Mouse (Mus musculus) heart, adult 10 weeks (tissue): ENCODE results near the gene Cdr2l. TPM values are rescaled to one million over a fixed set of nuclear protein-coding genes. Genes with fewer than 3 reads are reported as not detected.

Source experiments
- polyA plus RNA-seq: library from polyadenylated mRNA; stranded (reverse); fragments of 350-450 nt; fragmentation: Illumina TruSeq; extraction: RNeasy Lipid Tissue Mini Kit (QIAGEN cat#74804); gene quantifications from one replicate; pipeline ENCODE4 v1.2.3, GENCODE M21; 2014; ENCODE audit warnings: low read depth, low replicate concordance

Gene Cdr2l
- polyA plus RNA-seq, result 3.8 TPM

GRCm38 (mm10) chr11:115381743-115382539 is at the start of gene Cdr2l:
Gene Cdr2l, plus strand, starts transcription at chr11:115381916.

GRCm38 (mm10) chr11:115334531-115334930 is 47.2 kb upstream of the Cdr2l start, which contains the start of gene Otop3:
Gene Otop3, plus strand, starts transcription at chr11:115334731.

DNA sequence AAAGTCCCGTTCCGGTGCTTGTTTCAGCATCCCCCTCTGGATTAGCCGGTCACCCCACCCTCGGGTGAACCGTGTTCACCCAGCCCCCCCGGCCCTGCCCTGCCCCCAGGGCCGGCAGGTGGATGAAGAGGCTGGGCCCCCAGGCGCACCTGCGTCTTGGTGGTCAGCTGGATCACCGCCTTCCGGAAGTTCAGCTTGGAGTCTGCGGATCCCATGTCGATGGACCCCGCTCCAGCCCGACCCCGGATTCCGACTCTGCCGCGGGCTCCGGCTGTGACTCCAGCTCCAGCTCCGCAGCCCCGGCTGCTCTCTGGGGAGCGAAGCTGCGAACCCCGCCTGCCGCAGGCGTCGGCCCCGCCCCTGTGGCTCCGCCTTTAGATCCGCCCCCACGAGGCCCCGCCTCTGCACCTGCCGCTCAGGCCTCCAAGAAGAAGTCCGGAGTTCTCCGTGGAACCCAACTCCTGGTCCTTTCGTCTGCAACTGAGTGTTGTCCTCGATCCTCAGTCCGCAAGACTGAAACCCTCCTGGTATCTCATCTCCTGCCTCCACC is 14.2 kb upstream of the Cdr2l start, which contains the start of gene Hid1:
TSS of gene Hid1 (minus strand) at position 362 of the 550 bp plus-strand sequence.

DNA sequence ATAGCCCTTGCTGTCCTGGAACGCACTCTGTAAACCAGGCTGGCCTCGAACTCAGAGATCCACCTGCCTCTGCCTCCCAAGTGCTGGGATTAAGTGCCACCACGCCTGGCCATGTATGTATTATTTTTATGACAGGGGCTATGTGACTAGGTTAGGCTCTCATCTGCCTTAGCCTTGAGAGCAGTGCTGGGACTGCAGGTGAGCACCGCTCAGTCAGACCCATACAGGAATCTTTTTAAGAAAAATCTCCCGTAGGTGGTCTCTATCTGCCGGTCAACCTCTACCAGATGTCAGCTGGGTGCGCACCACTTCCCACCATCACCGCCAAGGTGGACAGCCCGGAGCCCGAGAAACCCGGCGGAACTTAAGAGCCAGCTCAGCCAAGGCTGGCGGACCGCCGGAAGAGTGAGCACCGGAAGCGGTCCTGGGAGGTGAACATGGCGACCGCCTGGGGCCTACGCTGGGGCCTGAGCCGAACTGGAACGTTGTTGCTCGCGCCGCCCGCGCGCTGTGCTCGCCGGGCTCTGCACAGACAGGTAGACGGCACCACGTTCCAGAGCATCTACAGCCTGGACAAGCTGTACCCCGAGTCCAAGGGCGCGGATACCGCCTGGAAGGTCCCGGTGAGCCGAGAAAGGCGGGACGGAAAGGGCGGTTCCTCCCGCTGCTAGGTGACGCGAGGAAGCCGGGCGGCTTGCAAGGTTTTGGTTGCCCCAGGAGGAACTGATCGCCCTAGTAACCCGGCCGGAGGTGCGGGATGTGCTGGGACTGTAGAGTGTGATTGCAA is 21.8 kb downstream of the Cdr2l start, which contains the start of gene Mrpl58:
TSS of gene Mrpl58 (plus strand) at position 415 of the 787 bp plus-strand sequence.

DNA sequence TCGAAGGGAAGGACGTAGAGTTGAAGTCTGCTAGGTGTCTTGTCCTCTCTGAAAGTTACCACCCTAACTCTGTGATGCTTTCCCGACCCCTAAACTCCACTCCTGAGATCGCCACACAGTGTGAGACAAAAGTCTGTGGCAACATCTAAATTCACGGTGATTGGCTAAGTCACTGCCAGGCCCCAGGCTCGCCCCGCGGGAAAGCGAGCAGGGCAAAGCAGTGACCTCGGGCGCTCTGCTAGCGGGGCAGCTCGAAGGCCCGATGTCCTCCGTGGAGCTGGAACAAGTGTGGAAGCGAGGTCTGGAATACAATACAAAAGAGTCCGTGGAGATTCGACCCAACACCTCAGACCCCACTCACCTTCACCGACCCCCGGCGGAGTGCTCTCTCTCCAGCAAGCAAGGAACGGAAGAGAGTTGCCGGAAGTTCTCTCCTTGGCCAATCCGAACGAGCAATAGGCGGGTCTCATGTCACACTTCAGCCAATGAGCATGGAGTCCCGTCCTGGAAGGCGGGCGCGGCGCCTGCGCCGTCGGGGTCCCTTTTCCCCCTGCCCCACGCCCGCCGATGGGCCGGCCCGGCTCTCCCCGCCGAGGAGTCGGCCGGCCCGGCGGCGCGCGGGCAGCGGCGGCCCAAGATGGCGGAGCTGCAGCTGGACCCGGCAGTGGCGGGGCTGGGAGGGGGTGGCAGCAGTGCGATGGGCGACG is 38.0 kb downstream of the Cdr2l start, which contains the start of the genes Atp5h and Kctd2:
TSS of gene Atp5h (minus strand) at position 432 of the 707 bp plus-strand sequence.
TSS of gene Kctd2 (plus strand) at position 598 of the 707 bp plus-strand sequence.

DNA sequence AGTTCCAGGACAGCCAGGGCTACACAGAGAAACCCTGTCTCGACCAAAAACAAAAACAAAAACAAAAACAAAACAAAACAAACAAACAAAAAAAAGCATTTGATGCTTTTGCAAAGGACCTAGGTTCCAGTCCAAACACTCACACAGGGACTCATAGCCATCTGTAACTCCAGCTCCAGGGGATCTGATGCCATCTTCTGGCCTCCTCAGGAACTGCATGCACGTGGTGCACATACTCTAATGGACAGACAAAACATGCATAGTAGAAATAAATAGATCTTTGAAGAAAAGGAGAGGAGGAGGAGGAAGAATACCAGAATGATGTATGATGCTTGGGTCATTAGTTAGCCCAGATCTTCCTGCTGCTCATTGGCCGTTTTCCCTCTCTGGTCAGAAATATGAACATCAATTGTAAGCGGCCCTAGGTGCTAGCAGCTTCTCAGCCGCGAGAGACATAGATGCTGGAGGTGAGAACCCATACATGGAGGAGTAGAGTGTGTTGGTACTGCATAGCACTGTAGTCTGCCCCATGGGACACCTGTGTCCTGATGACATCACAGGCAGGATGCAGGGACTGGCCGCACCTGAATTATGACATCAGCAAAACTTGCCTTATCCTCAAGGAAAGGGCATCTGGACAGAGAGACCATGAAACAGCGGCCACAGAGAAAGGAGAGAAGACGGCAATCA is 58.3 kb downstream of the Cdr2l start, which contains the start of gene Trim80:
TSS of gene Trim80 (plus strand) at position 640 of the 690 bp plus-strand sequence.

Other genes with a start within 250 kb of the Cdr2l start
- gene Cd300lf, start 247.9 kb upstream of the Cdr2l start, polyA plus RNA-seq, result 0.31 TPM
- 10.6 TPM for gene Slc9a3r1, start 218.6 kb upstream of the Cdr2l start, polyA plus RNA-seq
- gene Tmem104, start 194.4 kb upstream of the Cdr2l start, polyA plus RNA-seq, result 6.1 TPM
- 39.7 TPM for gene Nat9, start 194.1 kb upstream of the Cdr2l start, polyA plus RNA-seq
- gene Grin2c, start 114.7 kb upstream of the Cdr2l start, polyA plus RNA-seq, result 1.4 TPM
- 14.0 TPM for gene Fdxr, start 104.9 kb upstream of the Cdr2l start, polyA plus RNA-seq
- gene Fads6, start 84.3 kb upstream of the Cdr2l start, polyA plus RNA-seq, result 2.6 TPM
- not detected for gene Otop2, start 74.8 kb upstream of the Cdr2l start, polyA plus RNA-seq
- gene Ush1g, start 59.9 kb upstream of the Cdr2l start, polyA plus RNA-seq, result not detected
- gene Otop3, start 47.2 kb upstream of the Cdr2l start, polyA plus RNA-seq, result not detected
- gene Hid1, start 14.2 kb upstream of the Cdr2l start, polyA plus RNA-seq, result 3.8 TPM
- gene Mrpl58, start 21.8 kb downstream of the Cdr2l start, polyA plus RNA-seq, result 115 TPM
- 3,222 TPM for gene Atp5h, start 38.0 kb downstream of the Cdr2l start, polyA plus RNA-seq
- gene Kctd2, start 38.2 kb downstream of the Cdr2l start, polyA plus RNA-seq, result 34.3 TPM
- not detected for gene Trim80, start 58.6 kb downstream of the Cdr2l start, polyA plus RNA-seq
- not detected for gene Slc16a5, start 80.6 kb downstream of the Cdr2l start, polyA plus RNA-seq
- gene Armc7, start 93.8 kb downstream of the Cdr2l start, polyA plus RNA-seq, result 2.1 TPM
- 14.9 TPM for gene Nt5c, start 109.9 kb downstream of the Cdr2l start, polyA plus RNA-seq
- gene Jpt1, start 132.5 kb downstream of the Cdr2l start, polyA plus RNA-seq, result 88.9 TPM
- gene Sumo2, start 154.4 kb downstream of the Cdr2l start, polyA plus RNA-seq, result 255 TPM
- gene Nup85, start 182.5 kb downstream of the Cdr2l start, polyA plus RNA-seq, result 37.0 TPM
- gene Mrps7, start 222.0 kb downstream of the Cdr2l start, polyA plus RNA-seq, result 79.9 TPM
- gene Gga3, start 222.1 kb downstream of the Cdr2l start, polyA plus RNA-seq, result 13.7 TPM
- 62.3 TPM for gene Mif4gd, start 231.1 kb downstream of the Cdr2l start, polyA plus RNA-seq
- 53.1 TPM for gene Slc25a19, start 246.4 kb downstream of the Cdr2l start, polyA plus RNA-seq